Mouse (Mus musculus): Measurements from ENCODE around the gene Gm49395.

Gm49395 gene

GRCm38 (mm10) chr13:115098227-115098626 lies 3.5 kb downstream of the Gm49395 start:
- DNase-seq (ENCODE audit: low spot score), result no peak

GRCm38 (mm10) chr13:115096965-115097364 lies 4.8 kb downstream of the Gm49395 start:
- no peak for DNase-seq (ENCODE audit: low spot score)

- DNase-seq (ENCODE audit: low spot score), result no peak
Measured at GRCm38 (mm10) chr13:115096216-115096615, 5.5 kb downstream of the Gm49395 start.

- no peak for DNase-seq (ENCODE audit: low spot score)
Measured at GRCm38 (mm10) chr13:115095392-115095791, 6.3 kb downstream of the Gm49395 start.

GRCm38 (mm10) chr13:115091511-115091910 lies 10.2 kb downstream of the Gm49395 start:
- DNase-seq (ENCODE audit: low spot score), result no peak

- peak; percentile 17 for DNase-seq (ENCODE audit: low spot score)
Measured at GRCm38 (mm10) chr13:115090977-115091445, 10.7 kb downstream of the Gm49395 start.

- peak; percentile 93 for DNase-seq (ENCODE audit: low spot score)
Measured at GRCm38 (mm10) chr13:115090069-115090976, 11.4 kb downstream of the Gm49395 start, which contains the start of gene Pelo. Pelo (minus strand) TSS chr13:115090186.

GRCm38 (mm10) chr13:115089395-115090025 lies 12.2 kb downstream of the Gm49395 start:
- DNase-seq (ENCODE audit: low spot score), result peak; percentile 37

- no peak for DNase-seq (ENCODE audit: low spot score)
Measured at GRCm38 (mm10) chr13:115089020-115089394, 12.7 kb downstream of the Gm49395 start.

- no peak for DNase-seq (ENCODE audit: low spot score)
Measured at GRCm38 (mm10) chr13:115085974-115086373, 15.7 kb downstream of the Gm49395 start.

GRCm38 (mm10) chr13:115082339-115082738 lies 19.4 kb downstream of the Gm49395 start:
- no peak for DNase-seq (ENCODE audit: low spot score)

GRCm38 (mm10) chr13:115079996-115080585 lies 21.6 kb downstream of the Gm49395 start:
- no peak for DNase-seq (ENCODE audit: low spot score)

- DNase-seq (ENCODE audit: low spot score), result no peak
Measured at GRCm38 (mm10) chr13:115078997-115079685, 22.6 kb downstream of the Gm49395 start.

- no peak for DNase-seq (ENCODE audit: low spot score)
Measured at GRCm38 (mm10) chr13:115077346-115078134, 24.2 kb downstream of the Gm49395 start.

GRCm38 (mm10) chr13:115072386-115072785 lies 29.3 kb downstream of the Gm49395 start:
- DNase-seq (ENCODE audit: low spot score), result no peak

- DNase-seq (ENCODE audit: low spot score), result no peak
Measured at GRCm38 (mm10) chr13:115071431-115071830, 30.3 kb downstream of the Gm49395 start.

GRCm38 (mm10) chr13:115067968-115068330 lies 33.8 kb downstream of the Gm49395 start:
- DNase-seq (ENCODE audit: low spot score), result no peak

GRCm38 (mm10) chr13:115067324-115067967 lies 34.3 kb downstream of the Gm49395 start:
- no peak for DNase-seq (ENCODE audit: low spot score)

- no peak for DNase-seq (ENCODE audit: low spot score)
Measured at GRCm38 (mm10) chr13:115057555-115057954, 44.2 kb downstream of the Gm49395 start.

- no peak for DNase-seq (ENCODE audit: low spot score)
Measured at GRCm38 (mm10) chr13:115054783-115055182, 46.9 kb downstream of the Gm49395 start.

- no peak for DNase-seq (ENCODE audit: low spot score)
Measured at GRCm38 (mm10) chr13:115052568-115052967, 49.2 kb downstream of the Gm49395 start.

Data from spleen, adult 12 weeks (tissue).